Mouse (Mus musculus) embryo, embryonic 10.5 days (tissue): ENCODE data around the gene Ptprf.

Source experiments
- DNase-seq: peaks from one replicate; pipeline ENCODE4 v3.0.0-alpha.2; 2015; ENCODE audit warnings: low spot score

Gene Ptprf

DNA sequence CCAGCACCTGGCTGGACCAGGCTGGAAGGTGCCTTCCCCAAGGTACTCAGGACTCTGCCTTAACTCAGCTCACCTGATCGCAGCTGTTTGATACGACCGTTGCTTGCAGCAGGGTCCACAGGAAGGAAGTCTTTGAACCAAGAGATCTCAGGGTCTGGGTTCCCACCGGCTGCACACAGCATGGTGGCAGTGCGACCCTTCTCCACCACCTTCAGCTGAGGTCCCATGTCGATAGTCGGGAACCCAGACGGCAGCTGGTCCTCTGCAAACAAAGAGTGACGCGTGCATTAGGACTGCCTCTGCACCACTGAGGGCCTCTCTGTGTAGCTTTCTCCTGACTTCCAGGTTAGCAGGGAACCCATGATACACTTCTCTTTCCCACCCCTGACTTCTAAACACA, 33.8 kb downstream of the Ptprf start:
- DNase-seq, result no peak

DNA sequence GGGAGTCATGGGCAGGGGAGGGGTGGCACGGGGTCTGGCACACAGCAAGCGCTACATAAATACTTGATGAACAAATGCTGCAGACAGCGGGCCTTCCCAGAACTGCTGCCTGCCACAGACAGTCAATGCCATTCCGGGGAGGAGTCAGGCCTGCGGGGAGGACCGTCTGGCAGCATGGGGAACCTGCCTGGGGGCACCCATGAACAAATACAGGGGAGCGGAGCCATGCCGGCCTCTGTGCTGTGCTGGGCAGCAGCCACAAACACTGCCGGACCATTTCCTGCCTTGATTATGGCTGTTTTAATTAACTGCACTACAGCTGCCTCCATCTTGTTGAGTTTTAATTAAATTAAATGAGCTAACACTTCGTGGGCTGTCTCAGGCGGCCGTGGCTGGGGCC, 35.0 kb downstream of the Ptprf start:
- DNase-seq, result no peak

DNA sequence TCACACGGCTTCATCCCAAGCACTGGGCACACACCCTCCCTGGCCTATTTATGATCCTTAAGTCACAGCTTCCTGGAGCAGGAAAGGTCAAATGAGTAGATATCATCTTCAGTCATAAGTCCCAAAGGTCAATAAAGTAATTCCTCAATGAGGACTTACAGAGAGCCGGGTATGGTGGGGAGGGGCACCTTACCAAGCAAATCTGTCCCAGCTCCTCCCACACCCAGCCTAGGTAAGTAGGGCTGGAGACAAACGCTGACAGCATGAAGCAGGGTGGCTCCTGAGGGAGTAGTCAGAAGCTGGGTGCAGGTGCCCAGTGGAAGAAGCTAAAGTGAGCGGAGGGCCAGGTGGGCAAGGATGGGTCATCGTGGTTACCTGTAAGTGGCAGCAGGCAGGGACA, 36.3 kb downstream of the Ptprf start:
- DNase-seq, result no peak

- DNase-seq, result no peak
Measured at GRCm38 (mm10) chr4:118247323-118247722, 43.9 kb downstream of the Ptprf start.

- no peak for DNase-seq
Measured at GRCm38 (mm10) chr4:118245847-118246246, 45.4 kb downstream of the Ptprf start.

DNA sequence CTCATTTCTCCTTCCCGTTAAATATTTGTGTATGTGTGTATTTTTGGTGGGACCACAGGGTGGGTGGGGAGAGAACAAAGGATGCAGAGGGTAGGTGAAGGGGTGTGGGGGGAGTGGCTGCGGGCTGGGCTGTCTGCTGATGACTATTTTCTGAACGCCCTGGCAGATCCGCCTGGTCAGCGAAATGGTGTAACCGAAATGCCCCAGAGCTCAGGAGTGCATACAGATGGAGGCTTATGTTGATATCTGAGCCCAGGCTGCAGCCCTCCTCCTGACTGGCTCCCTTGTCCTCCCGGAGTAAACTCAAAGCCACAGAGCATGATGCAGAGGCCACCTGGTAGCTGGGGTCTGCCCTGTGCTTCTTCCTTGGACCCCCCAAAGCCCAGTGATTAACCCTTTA, 47.4 kb downstream of the Ptprf start:
- no peak for DNase-seq

GRCm38 (mm10) chr4:118243298-118243697, 47.9 kb downstream of the Ptprf start:
- no peak for DNase-seq

DNA sequence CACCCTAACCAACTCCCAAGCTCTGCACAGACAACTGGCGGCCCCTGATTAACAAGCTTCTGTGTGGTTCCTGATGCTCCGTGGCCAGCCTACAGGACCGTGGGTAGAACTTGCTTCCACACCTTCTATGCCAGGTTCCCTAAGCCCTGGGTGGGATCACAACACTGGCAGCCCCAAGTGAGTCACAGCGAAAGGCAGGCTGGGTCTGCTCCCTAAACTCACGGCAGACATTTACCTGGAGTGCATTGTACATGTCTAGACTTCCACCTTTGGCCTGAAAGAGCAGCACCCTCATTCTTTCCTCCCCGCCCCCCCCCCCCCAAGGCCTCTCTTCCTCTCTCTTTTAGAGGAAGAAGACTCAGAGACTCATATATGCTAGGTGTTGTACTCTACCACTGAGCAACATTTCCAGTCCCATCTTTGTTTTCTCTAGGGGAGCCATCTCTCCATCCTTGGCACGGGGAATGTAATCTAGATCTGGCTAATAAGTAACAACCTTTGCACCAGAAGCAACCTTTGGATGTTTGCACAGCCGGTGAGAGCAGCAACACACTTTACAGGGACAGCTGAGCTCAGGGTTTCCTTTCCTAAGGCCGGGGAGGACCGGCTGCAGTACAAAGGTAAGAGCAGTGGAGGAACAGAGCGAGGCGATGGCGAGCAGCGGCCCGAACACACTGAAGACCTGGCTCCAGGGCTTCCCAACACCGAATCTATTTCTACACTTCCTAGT, 51.1 kb downstream of the Ptprf start:
- DNase-seq, result no peak

DNA sequence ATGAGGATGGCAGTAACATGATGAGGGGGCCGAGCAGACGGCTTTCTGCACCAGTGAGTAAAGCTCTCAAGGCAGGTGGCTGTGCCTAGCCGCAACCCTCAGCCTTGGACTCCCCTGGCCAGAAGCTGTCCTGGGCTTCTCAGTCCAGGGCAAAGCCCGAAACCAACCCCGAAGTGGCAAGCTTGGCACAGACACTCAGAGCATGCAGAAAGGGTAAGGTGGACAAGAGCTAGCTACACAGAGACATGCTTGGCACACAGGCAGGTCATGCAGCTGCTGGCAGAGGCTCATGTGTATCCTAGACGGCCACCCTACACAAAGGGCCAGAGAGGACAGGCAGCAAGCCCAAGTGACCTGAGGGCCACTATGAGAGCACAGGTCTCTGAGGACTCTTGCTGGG, 52.5 kb downstream of the Ptprf start:
- no peak for DNase-seq

- no peak for DNase-seq
Measured at GRCm38 (mm10) chr4:118236871-118237270, 54.3 kb downstream of the Ptprf start.

- peak; percentile 33 for DNase-seq
Measured at GRCm38 (mm10) chr4:118234711-118235388, 56.4 kb downstream of the Ptprf start.

DNA sequence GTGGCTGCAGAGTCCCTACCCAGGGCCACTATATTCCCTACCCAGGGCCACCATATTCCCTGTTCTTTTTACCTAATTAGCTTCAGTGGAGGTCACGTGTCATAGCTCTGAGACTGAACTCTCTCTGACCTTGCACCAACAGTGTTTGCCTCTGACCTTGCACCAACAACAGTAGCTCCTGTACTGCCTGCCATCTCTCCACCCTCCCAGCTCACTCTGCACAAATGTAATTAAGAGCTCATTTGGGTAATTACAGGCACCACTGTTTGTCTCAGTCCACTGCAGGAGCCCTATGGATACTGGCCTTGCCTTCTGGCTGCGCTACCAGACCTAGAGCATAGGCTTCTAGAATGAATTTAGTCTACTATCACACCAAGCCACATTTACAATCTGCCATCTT, 57.3 kb downstream of the Ptprf start:
- no peak for DNase-seq

GRCm38 (mm10) chr4:118231861-118232260, 59.3 kb downstream of the Ptprf start:
- DNase-seq, result no peak

GRCm38 (mm10) chr4:118229035-118229770, 62.0 kb downstream of the Ptprf start:
- DNase-seq, result no peak

- DNase-seq, result no peak
Measured at GRCm38 (mm10) chr4:118227398-118227797, 63.8 kb downstream of the Ptprf start.

DNA sequence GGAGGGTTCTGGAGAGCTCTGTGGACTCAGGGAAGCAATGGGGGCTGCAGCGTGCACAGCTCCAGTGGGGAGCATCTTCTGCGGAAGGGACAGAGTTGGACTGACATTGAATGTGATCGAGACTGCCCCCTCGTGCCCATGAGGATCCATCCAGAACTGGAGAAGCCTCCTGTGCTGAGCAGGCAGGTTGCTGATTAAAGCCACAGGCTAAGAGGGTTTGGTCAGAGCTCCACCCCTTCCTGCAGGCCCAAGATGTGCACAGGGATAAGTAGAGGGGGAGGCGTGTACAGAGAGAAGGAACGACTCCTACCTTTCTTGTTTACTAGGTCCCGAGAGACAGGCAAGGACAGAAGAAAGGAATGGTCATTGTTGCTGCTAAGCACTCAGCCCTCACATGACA, 69.9 kb downstream of the Ptprf start:
- no peak for DNase-seq

DNA sequence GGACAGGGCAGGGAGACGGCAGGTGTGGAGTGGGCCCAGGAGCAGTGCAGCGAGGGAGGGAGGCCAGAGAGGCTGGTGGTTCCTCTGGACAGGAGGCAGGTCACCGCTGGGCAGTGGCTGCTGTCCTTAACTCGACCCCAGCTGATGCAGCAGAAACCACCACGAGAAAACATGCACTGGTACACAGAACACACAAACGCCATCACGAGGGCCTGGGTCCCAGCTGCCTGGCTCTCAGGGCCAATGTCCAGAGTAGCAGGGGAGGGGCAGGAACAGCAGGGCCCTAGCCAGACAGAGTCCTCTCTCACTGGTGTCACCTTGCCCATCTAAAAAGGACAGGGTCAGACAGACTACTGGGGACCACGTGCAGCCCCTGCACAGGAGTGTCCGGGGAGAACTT, 70.4 kb downstream of the Ptprf start:
- DNase-seq, result no peak

DNA sequence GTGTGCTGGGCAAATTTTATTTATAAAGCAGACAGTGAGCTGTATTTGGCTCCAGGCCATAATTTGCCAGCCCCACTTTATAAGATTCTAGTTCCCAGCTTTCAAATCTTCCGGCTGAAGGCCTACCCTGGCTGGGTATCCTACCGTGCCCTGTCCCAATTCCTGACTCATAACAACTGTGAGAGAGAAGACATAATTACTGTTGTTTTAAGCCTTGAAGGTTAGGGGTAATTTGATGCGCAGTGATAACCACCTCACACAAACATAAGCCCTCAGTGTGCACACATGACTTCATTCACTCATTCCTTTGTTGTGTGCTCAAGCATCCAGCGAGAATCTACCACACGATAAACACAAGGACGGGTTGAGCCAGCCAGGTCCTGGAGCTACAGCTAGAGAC, 71.7 kb downstream of the Ptprf start:
- no peak for DNase-seq

DNA sequence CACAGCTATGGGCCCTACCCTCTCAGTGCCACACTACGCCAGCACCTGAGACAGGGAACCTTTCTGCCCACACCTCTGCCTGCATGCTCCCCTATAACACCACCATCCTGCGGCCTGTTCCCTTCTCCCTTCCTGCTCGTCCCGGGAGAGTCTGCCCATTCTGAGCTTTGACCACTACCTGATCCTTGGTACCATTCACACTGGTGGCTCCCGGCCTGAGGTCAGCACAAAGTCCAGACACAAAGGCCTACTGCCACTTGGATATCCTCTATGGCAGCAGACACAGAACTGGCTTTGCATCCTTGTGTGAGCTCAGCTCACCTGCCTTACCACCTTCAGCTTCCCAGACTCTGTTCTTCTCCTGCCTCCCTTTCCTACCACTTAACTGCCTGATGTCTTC, 72.7 kb downstream of the Ptprf start:
- no peak for DNase-seq

- peak; percentile 69 for DNase-seq
Measured at GRCm38 (mm10) chr4:118216726-118217595, 74.2 kb downstream of the Ptprf start.

DNA sequence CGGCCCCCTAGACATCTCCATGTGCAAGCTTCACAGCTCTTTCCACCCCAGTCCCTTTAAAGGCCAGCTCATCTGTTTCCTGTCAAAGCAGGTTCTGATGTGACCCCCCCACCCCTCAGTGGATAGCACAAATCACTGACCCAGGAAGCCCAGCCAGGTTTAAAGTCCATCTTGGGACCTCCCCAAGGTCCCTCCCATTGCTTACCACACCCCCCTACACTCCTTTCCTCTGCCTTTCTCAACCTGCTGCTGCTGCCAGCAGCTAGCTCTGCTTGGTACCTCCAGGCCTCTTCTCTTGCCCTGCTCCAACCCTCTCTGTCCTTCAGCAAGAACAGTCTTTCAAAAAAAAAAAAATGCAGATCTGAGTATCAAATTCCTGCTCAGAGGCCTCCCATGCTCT, 76.3 kb downstream of the Ptprf start:
- no peak for DNase-seq
